Mouse (Mus musculus): ENCODE results near the gene Map7d1.

Gene Map7d1

DNA sequence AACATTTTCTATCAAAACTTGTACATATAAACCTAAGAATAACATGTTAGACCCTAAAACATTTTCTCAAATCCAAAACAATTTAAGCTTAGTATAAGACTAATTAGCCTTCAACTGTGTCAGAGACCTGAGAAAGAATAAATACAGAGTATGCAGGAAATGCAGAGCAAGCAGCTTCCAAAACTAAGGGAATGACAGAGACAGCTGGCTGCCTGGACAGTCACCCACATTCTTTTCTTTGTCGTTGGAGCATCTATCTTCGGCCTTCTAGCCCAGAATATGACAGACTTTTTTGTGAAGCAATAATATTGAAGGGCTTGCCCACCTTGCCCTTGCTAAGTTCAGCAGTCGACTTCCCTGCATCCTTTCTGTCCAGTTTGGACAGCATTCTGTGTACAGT, 13.1 kb upstream of the Map7d1 start:
- no peak for DNase-seq (ENCODE audit: low spot score)

DNA sequence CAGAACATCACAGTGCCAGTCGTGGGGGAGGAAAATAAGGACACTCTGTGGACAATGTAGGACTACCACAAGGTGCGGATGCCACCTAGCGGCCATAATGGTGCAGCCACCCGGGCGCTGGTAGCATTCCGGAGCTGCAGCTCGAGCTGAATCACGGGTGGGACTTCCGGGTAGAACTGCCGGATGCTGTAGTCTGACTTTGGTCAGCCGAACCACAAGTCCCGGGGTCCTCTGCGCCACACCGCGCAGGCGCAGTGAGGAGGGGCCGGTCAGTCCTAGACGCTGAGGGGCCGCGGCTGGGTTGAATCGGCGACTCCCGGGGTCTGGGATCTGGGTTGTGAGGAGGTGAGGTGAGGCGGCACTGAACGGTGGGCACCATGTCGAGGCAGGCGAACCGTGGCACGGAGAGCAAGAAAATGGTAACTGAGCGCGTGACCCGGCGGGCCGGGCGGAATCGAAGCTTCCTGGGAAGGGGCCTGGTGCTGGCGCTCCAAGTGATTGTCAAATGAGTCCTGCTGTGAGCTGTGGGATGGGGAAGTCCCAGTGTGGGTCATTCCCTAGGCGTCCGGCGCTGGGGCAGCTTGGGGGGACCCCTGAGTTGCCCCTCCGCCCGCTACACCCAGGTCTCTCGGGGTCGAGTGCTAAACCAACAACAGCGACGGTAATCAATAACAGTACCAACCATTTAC, 6.1 kb upstream of the Map7d1 start, which contains the start of gene Trappc3:
Trappc3 (plus strand) TSS at position 207 of the 689 bp plus-strand sequence.
- DNase-seq (ENCODE audit: low spot score) = peak; percentile 97

DNA sequence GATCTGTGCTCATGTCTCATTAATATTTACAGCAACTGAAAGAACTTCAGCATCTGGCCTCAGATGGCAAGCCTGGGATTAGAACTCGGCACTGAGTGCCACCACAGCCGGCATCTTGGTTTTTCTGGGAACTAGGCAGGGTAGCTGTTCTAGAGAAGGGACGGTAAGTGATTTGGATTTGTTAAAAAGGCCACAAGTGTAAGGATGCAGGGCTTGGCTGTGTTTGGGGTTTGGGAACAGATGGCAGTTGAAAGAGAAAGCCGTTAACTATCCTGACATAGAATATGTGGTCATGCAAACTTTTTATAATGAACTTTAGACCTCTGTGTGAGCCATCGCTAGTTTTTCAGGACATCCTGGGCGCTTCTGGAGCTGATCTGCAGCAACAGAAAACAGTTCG, 5.5 kb upstream of the Map7d1 start:
- DNase-seq (ENCODE audit: low spot score) = no peak

DNA sequence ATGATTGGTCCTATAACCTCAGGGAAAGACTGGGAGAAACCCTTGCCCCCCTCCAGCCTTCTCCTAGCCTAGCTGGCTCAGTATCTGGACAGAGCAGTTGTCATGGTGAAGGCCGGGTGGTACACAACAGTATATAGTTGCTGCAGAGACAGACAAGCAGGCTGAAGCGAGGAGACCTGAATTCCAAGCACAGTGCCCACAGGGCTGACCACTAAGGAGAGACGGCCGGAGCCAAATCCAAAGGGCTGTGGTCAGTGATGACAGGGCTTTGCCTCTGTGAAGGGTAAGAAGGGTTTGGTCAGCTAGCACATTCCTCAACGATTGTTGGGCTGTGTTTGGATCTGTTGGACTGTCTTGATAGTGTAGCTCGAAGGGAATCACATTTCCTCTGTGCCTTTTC, 5.1 kb upstream of the Map7d1 start:
- DNase-seq (ENCODE audit: low spot score) = no peak

DNA sequence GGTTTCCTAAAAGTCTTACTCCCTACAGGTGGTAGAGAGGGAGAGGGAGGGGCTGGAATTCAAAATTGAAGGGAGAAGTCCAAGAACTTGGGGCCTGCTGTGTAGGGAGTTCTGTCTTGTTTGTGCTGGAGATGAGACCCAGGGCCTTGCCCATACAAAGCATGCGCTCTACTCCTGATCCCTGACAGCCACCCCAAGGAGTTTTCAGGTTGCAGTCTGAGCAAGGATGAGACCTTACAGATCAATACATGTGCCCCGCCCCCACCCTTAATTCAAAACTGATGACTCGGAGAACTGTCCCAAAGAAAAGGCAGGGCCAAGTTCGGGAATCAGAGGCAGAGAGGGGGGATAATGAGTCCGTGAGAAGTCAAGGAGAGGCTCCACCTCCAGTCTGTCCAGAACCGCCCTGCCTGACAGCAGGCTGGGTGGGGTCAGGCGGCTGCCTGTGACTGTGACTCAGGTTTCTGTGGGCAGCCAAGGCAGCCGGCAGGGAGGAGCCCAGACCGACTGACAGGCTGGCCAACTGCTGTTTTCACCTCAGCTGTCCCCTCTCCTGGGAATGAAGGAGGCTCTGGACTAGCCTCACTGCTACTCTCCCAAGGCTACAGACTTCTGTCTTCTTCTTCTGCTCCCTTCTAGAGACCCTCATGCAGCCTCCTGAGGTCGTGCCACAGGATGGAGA, 4.5 kb upstream of the Map7d1 start:
- DNase-seq (ENCODE audit: low spot score) = peak; percentile 77

DNA sequence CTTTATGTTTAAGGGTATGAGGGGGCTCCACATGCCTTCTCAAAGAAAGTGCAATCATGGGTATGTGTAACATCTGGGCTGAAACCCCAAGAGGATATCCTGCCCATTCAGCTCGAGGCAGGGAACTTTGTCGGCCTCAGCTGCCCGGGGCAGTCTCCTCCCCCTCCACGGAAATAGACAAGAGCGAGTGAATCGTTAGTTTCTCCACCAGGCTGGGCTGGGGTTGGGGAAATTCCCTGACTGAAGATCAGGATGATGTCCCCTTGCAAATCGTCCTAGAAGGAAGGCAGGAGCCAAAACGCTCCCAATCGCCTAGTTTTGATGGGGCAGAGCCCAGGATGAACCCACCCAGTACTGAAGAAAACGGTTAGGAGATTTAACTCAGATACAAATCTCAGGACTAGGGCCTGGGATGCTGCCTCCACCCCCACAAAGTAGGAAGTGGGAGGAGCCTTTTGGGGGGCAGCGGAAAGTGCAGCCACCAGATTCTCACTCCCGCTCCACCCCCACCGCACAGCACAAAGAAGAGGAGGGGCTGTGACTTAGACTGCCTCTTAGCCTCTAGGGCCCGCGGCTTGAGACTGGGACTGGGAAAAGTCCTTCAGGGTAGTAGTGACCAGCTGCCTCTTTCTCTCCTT, 3.5 kb upstream of the Map7d1 start:
- DNase-seq (ENCODE audit: low spot score) = peak; percentile 84

DNA sequence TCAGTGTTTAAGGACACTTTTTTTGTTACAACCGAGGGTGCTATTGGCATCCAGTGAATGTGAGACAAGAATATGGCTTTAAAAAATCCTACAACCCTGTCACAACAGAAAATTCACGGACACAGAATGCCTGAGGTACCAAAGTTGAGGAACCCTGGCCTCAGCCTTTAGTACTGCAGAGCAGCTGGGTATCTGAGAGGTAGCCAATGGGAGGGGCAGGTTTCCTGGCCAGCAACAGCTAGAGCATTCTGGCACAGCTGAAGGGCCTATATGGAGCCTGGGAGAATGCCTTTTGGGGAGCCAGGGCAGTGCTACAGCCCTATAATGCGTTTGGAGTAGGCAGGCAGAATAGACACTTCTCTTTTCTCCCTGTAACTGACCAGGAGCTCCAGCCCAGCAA, 2.9 kb upstream of the Map7d1 start:
- DNase-seq (ENCODE audit: low spot score) = no peak

DNA sequence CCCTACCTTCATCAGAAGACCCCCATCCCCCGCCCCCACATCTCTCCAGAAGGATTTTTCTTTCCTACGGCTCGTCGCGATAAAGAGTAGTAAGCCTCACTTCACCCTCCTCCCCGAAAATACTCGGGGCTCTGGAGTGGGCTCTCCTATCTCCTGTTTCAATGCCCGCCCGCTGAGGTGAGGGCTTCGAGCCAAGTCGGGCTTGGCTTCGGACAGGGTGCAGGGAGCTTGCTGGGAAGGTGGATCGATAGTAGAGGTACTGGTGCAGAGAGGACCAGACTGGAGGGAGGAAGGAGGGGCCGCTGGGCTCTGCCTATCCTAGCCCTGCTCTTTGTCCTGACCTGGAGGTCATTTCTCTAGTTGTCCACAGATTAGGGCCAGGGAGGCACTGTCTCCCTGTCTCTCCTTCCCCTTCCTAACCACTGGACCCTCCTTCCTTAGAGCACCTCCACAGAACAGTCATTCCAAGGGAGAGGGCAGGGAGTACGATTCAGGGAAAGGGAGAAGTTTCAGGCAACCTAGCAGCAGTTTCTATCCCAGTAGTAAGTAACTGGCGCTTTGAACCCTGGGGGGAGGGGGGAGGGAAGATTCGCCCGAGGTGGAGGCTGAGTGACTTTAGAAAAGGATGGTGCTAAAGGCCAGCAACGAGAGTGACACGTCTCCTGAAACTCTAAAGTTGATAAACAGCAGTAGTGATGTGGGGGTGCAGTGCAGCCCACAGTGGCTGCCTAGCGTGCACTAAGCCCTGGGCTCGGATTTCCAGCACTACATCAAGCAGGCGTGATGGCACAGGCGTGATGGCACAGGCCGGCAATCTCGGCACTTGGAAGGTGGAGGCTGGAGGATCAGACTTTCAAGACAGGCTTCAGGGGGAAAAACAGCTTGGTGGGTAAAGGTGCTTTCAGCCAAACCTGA, 1.1 kb upstream of the Map7d1 start:
- peak; percentile 60 for DNase-seq (ENCODE audit: low spot score)

DNA sequence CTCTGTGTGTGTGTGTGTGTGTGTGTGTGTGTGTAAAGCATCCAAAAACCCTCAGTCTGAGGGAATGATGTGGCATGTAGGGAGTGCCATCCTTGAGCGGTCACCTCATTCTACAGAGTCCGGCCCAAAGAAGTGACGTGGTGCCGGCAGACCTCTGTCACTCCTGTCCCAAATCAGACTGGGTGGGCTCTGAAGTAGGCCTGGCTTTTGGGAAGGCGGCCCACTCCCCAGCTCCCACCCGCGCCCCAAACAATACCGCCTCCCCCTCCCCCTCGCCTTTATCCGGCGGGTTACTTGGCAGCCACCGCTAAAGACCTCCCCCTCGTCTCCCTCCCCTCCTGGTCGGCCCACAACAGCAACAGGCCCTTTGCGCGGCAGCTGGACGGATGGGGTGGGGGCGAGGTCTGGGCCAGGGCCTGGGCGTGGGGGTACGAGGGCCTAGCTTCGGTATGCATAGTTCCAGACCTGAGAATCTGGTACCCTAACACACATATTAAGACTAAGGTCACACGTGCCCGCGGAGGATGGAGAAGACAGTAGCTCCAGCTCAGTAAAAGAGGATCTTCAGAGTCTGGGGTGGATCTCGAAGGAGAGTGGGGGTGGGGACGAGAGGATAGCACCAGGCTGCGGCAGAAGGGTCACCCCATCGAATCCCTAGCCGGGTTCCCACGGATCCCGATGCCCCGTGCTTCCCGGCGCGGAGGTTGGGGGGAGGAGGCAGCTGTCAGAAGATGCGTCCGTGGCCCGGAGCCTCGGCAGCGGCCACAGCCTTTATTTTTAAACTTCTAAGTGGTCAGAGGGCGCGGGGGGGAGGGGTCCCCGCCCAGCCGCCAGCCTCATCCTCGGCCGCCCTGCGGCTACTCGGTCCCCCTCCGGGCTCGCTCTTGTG, 786 bp downstream of the Map7d1 start:
- DNase-seq (ENCODE audit: low spot score) = peak; percentile 56

DNA sequence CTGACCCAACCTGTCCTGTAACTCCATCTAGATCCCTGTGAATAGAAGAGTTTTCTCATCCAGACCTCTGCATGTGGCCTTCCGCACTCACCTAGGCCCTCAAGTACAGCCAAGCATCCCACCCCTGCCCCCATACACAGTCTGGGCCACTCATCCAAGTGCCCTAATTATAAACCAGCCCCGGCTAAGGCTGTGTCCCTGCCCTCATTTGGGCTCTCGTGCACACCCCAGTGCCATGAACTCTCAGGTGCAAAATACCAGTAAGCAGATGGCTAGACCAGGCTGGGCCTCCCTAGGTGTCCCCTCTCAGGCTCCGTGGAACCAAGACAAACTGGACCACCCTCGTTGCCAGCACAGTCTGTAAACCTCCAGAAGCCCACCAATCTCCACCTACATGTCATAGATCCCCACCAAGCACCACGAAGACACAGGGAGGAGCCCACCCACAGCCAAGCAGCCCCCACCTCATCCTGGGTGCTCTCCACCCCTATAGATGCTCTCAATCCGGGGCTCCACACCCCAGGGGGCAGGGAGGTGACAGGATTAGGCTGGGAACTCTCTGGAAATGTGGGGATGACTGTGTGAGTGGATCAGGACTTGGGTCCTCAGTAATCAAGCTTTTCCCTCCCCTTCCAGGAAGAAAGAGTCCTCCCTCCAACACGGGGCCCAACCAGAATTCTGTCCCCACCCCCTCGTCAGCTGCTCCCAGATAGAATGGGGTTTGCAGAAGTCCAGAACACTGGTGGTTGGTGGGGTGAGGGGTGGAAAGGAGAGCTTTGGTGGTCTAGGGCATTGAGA, 1.6 kb downstream of the Map7d1 start:
- DNase-seq (ENCODE audit: low spot score) = no peak

DNA sequence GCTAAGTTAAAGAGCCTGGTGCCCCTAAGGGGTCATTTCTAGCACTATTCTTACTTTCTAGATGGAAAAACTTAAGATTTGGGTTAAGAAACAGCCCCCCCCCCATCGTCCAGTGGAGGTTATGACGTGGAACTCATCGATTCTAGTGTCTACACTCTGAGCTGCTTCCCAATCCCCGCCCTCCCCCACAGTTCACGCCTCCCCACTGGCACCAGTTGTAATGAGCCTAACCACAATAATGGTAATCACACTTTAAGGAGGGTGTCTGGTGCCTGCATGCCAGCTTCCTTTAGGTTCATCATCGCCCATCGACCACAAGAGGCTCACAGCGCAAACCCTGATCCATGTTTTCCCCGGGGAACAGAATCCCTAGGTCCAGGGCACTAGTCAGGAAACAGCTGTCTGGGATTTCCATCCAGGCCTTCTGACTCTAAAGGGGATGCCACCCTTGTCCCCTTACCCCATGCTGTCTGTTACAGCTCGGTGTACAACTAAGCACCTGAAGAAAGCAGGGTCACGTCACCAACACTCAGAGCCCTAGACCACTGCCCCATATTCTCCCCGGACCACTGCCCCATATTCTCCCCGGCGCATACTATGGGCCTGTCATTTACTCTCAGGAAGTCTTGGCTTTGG, 2.4 kb downstream of the Map7d1 start:
- no peak for DNase-seq (ENCODE audit: low spot score)

DNA sequence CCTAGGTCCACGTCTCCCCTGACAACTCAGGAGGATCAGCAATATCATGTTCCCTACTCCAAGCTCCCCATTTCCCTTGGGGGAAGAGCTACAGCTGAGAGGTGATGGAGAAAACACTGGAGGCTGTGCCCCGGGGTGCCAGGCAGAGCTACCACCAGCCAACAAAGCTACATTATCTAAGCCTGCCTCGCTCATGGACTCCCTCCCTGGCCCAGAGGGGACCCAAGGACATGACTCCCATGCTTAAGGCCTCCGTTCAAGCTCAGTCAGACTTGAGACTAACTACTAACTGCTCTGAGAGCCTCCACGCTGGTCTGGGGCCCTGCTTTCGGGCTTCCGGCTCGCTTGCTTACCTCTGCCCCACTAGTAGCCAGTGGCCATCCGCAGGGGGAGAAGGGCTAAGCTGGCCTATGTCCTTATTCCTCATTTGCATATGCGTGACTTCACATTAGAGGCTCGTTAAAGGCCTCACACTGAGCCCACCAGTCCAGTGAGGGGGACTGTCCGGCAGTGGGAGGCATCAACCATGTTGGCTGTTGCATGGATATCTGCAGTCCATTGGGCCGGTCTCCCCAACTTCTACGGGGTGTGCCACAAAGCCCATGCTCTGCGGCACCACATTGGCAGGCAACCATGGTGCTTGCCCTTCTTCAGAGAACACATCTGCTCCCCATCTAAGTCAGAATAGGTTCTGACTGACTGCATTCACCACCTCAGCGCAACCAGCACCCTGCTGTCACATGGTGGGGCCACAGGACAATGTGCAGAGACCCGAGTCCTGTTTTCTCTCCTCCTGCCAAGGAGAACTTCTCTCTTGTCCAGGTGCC, 3.5 kb downstream of the Map7d1 start:
- DNase-seq (ENCODE audit: low spot score) = no peak

DNA sequence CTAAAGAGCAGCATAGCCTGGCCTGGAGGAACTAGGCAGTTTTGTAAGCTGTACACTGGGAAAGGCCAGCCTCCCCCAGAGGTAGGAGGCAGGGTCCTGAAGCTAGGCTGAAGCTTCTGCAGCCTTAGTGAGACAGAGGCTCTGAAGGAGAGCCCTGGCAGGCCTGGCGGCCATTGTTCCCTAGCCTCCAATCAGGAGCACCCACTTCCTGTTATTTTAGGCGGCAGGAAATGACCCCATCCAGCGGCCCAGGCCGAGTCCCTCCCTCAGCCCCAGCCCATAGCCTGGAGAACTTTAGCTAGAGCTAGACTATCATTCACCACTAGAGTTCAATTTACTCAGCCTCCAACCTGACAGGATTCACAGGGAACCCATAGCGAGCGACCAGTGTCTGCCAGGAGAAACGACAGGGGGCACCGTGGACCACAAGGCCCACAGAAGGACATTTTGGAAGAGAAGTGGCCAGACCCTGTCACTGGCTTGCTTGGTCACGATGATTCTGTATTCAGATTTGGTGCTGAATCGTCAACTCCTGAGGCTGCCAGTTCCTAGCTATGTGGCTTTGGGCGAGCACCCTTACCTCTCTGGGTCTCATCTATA, 4.4 kb downstream of the Map7d1 start:
- DNase-seq (ENCODE audit: low spot score) = no peak

DNA sequence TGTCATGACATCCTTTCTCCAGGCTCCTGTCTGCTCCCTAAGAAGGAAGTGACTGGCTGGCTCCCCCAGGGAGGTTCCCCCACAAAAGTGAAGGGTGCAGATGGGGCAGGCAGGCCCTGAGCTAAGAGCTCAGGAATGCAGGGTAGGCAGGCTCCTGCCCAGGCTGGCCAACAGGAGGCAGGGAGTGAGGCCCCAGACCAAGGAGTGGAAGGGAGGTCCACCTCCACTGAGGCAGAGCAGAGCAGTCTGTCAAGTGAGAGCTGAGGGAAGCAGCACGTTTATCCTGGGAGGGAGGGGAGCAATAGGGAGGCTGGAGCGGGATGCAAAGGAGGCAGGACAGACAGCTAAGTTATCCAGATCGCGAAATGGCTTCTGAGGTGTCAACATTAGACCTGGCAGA, 5.5 kb downstream of the Map7d1 start:
- DNase-seq (ENCODE audit: low spot score) = no peak

DNA sequence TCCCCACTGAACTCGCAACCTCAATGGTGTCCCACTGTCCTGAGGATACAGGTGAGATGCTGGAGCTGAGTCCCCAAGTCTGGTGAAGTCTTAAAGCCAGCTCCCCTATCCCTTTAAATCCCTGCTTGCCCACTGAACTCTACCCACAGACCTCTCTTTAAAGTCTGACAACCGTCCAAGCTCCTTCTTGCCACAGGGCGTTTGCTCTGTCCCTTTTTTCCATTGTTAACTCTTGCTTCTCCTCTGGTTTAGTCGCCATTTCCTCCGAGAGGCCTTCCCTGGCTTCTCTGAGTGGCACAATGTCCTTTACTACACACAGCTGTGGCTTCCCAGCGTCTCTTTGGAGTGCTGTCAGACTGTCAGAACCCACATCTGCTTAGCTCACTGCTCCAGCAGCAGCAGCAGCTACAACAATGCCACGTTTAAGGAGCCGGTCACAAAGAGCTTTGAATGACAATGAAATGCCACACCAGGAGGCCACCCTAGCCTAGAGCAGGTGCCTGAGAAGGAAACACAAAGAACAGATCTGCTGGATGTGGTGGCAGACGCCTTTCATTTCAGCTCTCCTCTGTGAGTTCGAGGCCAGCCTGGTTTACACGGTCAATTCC, 7.8 kb downstream of the Map7d1 start:
- no peak for DNase-seq (ENCODE audit: low spot score)

DNA sequence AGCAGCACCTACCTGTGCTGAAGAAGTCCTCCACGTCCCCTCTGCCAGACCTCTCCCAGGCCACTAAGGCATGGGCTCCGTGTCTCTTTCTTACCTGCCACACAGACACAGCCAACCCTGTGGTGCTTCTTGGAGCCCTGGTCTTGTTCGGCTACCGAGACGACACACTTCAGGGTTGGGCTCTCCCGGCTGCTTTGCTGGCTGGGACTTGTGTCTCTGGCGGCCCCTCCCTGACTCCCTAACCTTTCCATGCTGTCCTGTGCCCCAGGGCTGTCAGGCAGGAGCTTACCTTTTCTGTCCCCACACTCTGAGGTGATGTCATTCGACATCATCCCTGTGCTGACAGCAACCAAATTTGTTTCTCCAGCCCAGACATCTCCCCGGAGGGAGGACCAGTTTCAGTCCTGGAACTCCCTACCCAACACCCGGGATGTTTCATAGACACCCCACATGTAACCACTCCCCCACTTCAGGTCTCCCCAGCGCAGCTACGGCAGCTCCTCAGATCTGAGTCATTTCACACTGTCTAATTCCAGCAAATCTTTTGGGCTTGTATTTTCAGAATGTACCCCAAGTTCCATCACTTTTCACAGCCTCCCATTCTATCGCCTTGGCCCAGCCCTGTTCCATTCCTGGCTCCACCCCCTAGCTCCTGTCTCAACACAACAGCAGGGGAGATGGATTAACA, 9.8 kb downstream of the Map7d1 start:
- DNase-seq (ENCODE audit: low spot score) = no peak

DNA sequence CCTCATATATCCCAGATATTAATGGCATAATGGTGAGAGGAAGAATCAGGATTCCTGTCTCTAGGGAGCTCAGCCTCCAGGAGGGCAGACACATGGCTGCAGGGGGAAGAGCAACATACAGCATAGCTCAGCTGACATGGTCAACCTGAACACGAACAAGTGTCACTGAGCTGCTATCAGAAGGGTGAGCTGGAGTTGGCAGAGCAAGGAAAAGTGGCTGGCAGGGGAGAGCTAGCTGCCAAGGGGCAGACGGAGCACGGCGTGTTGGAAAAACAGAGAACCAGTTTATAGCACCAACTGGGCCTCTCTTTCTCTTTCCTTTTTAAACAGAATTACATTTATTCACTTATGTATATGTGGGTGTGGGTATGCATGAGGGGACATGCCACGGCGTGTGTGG, 13.6 kb downstream of the Map7d1 start:
- DNase-seq (ENCODE audit: low spot score) = no peak

DNA sequence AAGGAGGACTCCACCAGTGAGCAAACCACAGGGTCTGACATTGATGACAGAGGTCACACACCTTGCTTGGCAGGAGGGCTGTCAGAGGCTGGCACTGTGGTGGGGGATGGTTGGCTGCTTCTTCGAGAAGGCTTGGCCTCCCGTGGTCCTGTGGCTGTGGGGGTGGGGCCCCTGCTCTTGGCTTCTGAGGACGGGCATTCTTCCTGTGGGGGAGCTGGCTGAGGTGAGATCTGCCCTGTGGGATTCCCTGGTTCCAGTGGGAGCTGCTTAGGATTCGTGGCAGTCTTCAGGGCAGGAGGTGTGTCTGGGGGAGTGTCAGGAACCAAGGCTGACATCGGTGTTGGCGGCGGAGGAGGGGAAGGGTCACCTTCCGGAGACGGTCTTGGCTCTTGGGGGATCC, 14.2 kb downstream of the Map7d1 start:
- DNase-seq (ENCODE audit: low spot score) = no peak
